Mouse (Mus musculus): Measurements from ENCODE around the gene Adat1. TPM values are rescaled to one million over a fixed set of nuclear protein-coding genes. Genes with fewer than 3 reads are reported as not detected.

The Adat1 gene
- polyA plus RNA-seq (2015; fragmentation: Nextera tagmentation; extraction: Ambion mirVana): 11.7 and 12.0 TPM in 2 replicates

DNA sequence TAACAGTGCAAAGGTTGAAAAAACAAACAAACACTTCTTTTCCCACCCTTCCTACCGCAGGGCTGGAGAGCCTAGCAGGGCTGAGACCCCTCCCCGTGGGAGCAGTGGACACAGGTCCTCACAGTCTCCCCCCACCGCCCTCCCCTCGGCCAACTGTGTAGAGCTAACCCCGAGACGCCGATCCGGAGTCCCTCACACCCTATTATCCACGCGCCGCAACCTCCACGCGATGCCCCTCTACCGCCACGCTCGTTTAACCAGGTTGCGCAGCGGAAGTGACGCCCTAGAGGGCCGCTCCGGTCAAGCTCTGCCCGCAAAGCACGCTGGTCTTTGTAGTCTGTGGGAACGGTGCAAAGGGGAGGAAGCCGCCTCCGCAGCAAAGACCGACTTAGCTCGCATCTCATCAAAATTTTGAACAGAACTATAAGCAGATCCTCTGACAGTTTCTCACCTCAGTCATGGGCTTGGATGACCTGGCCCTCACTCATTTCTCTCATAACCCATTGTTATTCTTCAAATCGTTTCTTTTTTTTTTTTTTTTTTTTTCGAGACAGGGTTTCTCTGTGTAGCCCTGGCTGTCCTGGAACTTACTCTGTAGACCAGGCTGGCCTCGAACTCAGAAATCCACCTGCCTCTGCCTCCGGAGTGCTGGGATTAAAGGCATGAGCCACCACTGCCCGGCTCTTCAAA lies at the start of gene Adat1:
TSS of gene Adat1 (minus strand) at position 290 of the 690 bp plus-strand sequence.
- WGBS: 5% methylated on average over 32 of the region's 33 CpGs
- peak within 1 kb of the TSS; percentile 79 for H3K4me2 ChIP-seq (replicated peaks; ENCODE audit: low read depth, low read length)
- H3K9me3 ChIP-seq (ENCODE audit: low read length): no peaks in the 10 kb centered on the region
- H3K4me1 ChIP-seq (ENCODE audit: insufficient read depth, low read length): peaks cover 8% of the 10 kb centered on the region
- H3K36me3 ChIP-seq (ENCODE audit: insufficient read depth, low read length): peaks cover 50% of the 10 kb centered on the region
- H3K9ac ChIP-seq (replicated peaks; ENCODE audit: low read length): peak within 1 kb of the TSS; percentile 87
- H3K27ac ChIP-seq (ENCODE audit: low read length): 0 out of 2 replicates have a peak within 1 kb of the TSS, but pooled peaks have one; percentile 28
- no peaks in the 10 kb centered on the region for H3K27me3 ChIP-seq (ENCODE audit: insufficient read depth, low read length)
- peak; percentile 95 for ATAC-seq (ENCODE audit: low FRiP score, low TSS enrichment)
- H3K4me3 ChIP-seq (ENCODE audit: low read length): peak within 1 kb of the TSS; percentile 88

DNA sequence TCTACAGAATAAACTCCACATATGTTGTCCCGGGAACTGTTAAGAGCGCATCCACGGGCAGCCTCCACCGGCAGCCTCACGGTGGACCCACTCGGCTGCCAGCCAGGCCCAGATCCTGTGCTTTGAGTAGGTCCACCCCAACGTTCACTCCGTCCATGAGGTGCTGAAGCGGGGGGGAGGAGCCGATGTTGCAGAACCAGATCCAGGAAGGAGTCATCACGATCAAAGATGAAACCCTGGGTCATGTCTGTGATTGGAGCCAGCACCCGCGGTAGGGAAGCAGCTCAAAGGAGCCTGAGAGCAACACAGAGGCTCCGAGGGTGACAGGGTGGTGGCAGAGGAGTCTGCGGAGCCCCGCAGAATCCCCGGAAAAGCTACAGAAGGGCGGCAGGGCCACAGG lies 45.4 kb upstream of the Adat1 start:
- Histone ChIP-seq H3K4me3 (ENCODE audit: low read length) (no peak overlapping the region), H3K36me3 (ENCODE audit: insufficient read depth, low read length) (no peaks in the 10 kb centered on the region), H3K9ac (replicated peaks; ENCODE audit: low read length) (no peak overlapping the region), H3K4me1 (ENCODE audit: insufficient read depth, low read length) (no peaks in the 10 kb centered on the region), H3K27ac (ENCODE audit: low read length) (no peak overlapping the region), H3K4me2 (replicated peaks; ENCODE audit: low read depth, low read length) (no peak overlapping the region), H3K9me3 (ENCODE audit: low read length) (no peaks in the 10 kb centered on the region), H3K27me3 (ENCODE audit: insufficient read depth, low read length) (no peaks in the 10 kb centered on the region)
- no peak for ATAC-seq (ENCODE audit: low FRiP score, low TSS enrichment)
- WGBS: 83% methylated on average over 18 of the region's 18 CpGs

DNA sequence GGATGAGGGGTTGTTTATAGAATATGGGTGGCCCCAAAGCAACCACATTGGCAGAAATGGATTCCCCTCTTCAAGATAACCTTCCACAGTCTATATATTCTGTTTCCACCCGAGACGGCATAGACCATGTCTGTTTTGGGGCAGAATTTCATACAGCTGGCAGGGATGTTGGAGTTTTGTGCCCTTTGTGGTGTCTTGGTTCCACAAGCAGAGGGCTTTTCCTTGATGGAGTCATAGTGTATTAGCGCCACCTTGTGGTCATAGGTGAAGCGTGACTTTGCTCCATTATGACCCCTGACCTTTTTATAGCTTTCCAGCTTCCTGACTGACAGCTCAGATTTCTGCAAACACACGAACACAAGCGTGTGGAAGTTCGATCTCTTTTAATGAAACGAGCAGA lies 42.5 kb upstream of the Adat1 start:
- Histone ChIP-seq H3K36me3 (ENCODE audit: insufficient read depth, low read length) (no peaks in the 10 kb centered on the region), H3K9me3 (ENCODE audit: low read length) (no peaks in the 10 kb centered on the region), H3K4me2 (replicated peaks; ENCODE audit: low read depth, low read length) (no peak overlapping the region), H3K27me3 (ENCODE audit: insufficient read depth, low read length) (no peaks in the 10 kb centered on the region), H3K27ac (ENCODE audit: low read length) (no peak overlapping the region), H3K4me3 (ENCODE audit: low read length) (no peak overlapping the region), H3K9ac (replicated peaks; ENCODE audit: low read length) (no peak overlapping the region), H3K4me1 (ENCODE audit: insufficient read depth, low read length) (no peaks in the 10 kb centered on the region)
- WGBS: 7% methylated on average over 8 of the region's 8 CpGs
- ATAC-seq (ENCODE audit: low FRiP score, low TSS enrichment): peak; percentile 33; the same call in 1 of the 2 replicates

DNA sequence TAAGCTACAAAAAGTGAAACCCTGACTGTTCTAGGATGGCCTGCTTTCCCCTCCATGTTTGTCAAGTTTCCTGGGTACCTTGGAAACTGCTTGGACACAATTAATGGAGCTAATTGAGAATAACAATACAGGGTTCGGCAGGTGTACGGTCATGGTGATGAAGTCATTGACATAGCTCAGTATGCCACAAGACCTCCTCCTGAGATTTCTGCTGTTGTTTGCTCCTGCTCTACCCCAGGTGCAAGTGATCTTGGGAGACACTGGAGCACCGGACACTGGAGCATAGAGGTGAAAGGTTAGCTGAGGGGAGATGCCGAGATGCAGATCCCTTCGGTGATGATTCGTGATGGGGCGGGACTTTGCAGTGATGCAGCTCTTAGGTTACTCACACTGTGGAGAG lies 41.0 kb upstream of the Adat1 start:
- H3K36me3 ChIP-seq (ENCODE audit: insufficient read depth, low read length): no peaks in the 10 kb centered on the region
- H3K4me2 ChIP-seq (replicated peaks; ENCODE audit: low read depth, low read length): no peak overlapping the region
- H3K27me3 ChIP-seq (ENCODE audit: insufficient read depth, low read length): no peaks in the 10 kb centered on the region
- H3K9ac ChIP-seq (replicated peaks; ENCODE audit: low read length): no peak overlapping the region
- H3K27ac ChIP-seq (ENCODE audit: low read length): no peak overlapping the region
- H3K4me3 ChIP-seq (ENCODE audit: low read length): no peak overlapping the region
- no peaks in the 10 kb centered on the region for H3K4me1 ChIP-seq (ENCODE audit: insufficient read depth, low read length)
- ATAC-seq (ENCODE audit: low FRiP score, low TSS enrichment): no peak
- 51% methylated on average over 7 of the region's 7 CpGs for WGBS
- H3K9me3 ChIP-seq (ENCODE audit: low read length): no peaks in the 10 kb centered on the region

DNA sequence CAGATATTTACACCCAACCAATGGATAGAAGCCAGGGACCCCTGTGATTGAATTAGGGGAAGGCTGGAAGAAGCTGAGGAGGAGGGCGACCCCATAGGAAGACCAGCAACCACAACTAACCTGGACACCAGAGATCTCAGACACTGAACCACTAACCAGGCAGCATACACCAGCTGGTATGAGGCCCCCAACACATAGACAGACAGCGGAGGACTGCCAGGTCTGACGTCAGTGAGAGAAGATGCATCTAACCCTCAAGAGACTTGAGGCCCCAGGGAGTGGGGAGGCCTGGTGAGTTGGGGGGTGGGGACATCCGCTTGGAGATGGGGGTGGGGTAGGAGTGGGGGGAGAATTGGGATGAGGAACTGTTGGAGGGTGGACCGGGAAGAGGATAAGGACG lies 38.6 kb upstream of the Adat1 start:
- ATAC-seq (ENCODE audit: low FRiP score, low TSS enrichment): no peak
- Histone ChIP-seq H3K4me2 (replicated peaks; ENCODE audit: low read depth, low read length) (no peak overlapping the region), H3K4me1 (ENCODE audit: insufficient read depth, low read length) (no peaks in the 10 kb centered on the region), H3K27me3 (ENCODE audit: insufficient read depth, low read length) (no peaks in the 10 kb centered on the region), H3K4me3 (ENCODE audit: low read length) (no peak overlapping the region), H3K9me3 (ENCODE audit: low read length) (no peaks in the 10 kb centered on the region), H3K9ac (replicated peaks; ENCODE audit: low read length) (no peak overlapping the region), H3K36me3 (ENCODE audit: insufficient read depth, low read length) (no peaks in the 10 kb centered on the region), H3K27ac (ENCODE audit: low read length) (no peak overlapping the region)
- WGBS: 68% methylated on average over 6 of the region's 6 CpGs

DNA sequence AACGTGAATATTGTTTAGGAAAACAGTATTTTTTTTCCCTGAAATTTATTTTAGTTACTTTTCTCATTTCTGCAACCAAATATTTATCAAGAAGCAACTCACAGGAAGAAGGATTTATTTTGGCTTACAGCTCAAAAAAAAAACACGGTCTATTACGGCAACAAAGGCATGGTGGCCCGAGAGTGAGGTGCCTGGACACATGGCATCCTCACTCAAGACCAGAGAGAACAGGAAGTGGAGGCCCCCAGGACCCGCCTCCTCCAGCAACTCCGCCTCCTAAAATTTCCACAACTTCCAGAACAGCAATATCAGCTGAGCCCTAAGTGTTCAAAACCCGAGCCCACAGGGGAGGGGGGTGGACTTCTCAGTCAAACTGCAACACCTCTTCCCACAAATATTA lies 37.4 kb upstream of the Adat1 start:
- Histone ChIP-seq H3K4me2 (replicated peaks; ENCODE audit: low read depth, low read length) (no peak overlapping the region), H3K9ac (replicated peaks; ENCODE audit: low read length) (no peak overlapping the region), H3K4me3 (ENCODE audit: low read length) (no peak overlapping the region), H3K27ac (ENCODE audit: low read length) (no peak overlapping the region), H3K9me3 (ENCODE audit: low read length) (no peaks in the 10 kb centered on the region), H3K4me1 (ENCODE audit: insufficient read depth, low read length) (no peaks in the 10 kb centered on the region), H3K36me3 (ENCODE audit: insufficient read depth, low read length) (no peaks in the 10 kb centered on the region), H3K27me3 (ENCODE audit: insufficient read depth, low read length) (no peaks in the 10 kb centered on the region)
- no peak for ATAC-seq (ENCODE audit: low FRiP score, low TSS enrichment)
- 82% methylated on average over 7 of the region's 7 CpGs for WGBS

DNA sequence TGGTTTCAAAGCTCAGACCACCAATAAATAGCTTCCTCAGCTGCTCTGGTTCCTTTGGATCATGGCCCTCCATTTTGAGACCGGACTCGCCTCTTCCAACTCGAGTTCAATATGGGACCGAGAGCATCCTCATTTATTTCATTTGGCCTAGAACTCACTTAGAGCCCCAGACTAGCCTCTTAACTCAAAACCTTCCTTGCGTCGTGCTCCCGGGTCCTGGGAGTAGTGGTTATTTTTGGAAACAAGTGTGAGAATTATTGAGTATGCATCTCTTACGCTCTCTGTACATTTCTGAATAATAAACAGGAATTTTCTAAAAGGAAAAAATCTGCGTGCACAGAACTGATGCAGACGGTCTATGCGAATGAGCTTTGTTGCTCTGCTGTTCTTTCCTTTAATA lies 22.8 kb upstream of the Adat1 start, which contains the start of gene Gm6793:
TSS of gene Gm6793 (minus strand) at position 101 of the 400 bp plus-strand sequence.
- no peaks in the 10 kb centered on the region for H3K9me3 ChIP-seq (ENCODE audit: low read length)
- H3K27ac ChIP-seq (ENCODE audit: low read length): no peak within 1 kb of the TSS
- H3K4me3 ChIP-seq (ENCODE audit: low read length): no peak within 1 kb of the TSS
- 96% methylated on average over 11 of the region's 11 CpGs for WGBS
- no peaks in the 10 kb centered on the region for H3K27me3 ChIP-seq (ENCODE audit: insufficient read depth, low read length)
- peaks cover 16% of the 10 kb centered on the region for H3K4me1 ChIP-seq (ENCODE audit: insufficient read depth, low read length)
- H3K4me2 ChIP-seq (replicated peaks; ENCODE audit: low read depth, low read length): no peak within 1 kb of the TSS
- peaks cover 26% of the 10 kb centered on the region for H3K36me3 ChIP-seq (ENCODE audit: insufficient read depth, low read length)
- no peak within 1 kb of the TSS for H3K9ac ChIP-seq (replicated peaks; ENCODE audit: low read length)
- ATAC-seq (ENCODE audit: low FRiP score, low TSS enrichment): no peak

DNA sequence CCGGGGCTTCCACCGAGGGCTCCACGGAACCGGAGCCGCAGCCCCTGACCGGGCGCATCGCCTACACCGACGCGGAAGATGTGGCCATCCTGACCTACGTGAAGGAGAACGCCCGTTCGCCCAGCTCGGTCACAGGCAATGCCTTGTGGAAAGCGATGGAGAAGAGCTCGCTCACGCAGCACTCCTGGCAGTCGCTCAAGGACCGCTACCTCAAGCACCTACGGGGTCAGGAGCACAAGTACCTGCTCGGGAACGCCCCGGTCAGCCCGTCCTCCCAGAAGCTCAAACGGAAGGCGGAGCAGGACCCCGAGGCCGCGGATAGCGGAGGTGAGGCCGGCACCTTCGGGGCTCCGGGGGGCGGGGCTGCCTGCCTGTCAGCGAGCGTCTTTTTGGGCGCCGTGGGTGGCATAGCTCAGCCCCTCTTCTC lies 19.7 kb upstream of the Adat1 start:
- Histone ChIP-seq H3K9ac (replicated peaks; ENCODE audit: low read length) (peak overlapping the region; percentile 92), H3K9me3 (ENCODE audit: low read length) (no peaks in the 10 kb centered on the region), H3K36me3 (ENCODE audit: insufficient read depth, low read length) (0 out of 2 replicates have a peak, but pooled peaks cover 5% of the 10 kb centered on the region), H3K4me3 (ENCODE audit: low read length) (peak overlapping the region; percentile 99), H3K27ac (ENCODE audit: low read length) (peak overlapping the region; percentile 84), H3K27me3 (ENCODE audit: insufficient read depth, low read length) (no peaks in the 10 kb centered on the region), H3K4me2 (replicated peaks; ENCODE audit: low read depth, low read length) (peak overlapping the region; percentile 66), H3K4me1 (ENCODE audit: insufficient read depth, low read length) (peaks cover 16% of the 10 kb centered on the region)
- WGBS: under 1% methylated on average over 40 of the region's 40 CpGs
- ATAC-seq (ENCODE audit: low FRiP score, low TSS enrichment): no peak; the same call in none of the 2 replicates

DNA sequence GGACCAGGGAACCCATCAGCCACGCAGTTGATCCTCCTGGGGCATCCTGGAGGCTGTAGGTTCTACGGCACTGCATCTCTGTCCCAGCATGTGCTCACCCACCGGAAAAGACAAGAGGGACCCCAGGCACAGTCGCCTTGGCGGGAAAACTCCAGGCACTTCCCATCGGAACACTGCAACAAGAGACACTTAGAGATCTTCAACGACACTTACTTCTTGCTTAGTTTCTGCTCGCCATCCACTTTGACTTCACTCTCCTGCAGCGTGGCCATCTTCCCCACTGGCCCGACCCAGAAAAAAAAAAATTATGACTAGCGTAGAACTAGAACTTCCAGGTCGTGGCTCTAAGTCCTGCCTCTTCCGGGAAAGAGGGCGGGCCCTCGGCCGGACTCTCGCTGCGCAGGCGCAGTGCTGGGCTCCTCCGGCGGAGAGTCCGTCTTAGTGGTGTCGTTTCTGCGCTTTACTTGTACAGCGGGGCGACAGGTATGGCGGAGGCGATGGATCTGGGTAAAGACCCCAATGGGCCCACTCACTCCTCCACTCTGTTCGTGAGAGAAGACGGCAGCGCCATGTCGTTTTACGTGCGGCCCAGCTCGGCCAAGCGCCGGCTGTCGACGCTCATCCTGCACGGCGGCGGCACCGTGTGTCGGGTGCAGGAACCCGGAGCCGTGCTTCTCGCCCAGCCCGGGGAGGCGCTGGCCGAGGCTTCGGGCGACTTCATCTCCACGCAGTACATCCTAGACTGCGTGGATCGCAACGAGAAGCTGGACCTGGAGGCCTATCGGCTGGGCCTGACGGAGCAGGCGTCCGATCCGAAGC lies 19.1 kb upstream of the Adat1 start, which contains the start of the genes Kars and Terf2ip:
TSS of gene Kars (minus strand) at position 327 of the 819 bp plus-strand sequence.
TSS of gene Terf2ip (plus strand) at position 402 of the 819 bp plus-strand sequence.
- H3K36me3 ChIP-seq (ENCODE audit: insufficient read depth, low read length): 0 out of 2 replicates have a peak, but pooled peaks cover 5% of the 10 kb centered on the region
- peak within 1 kb of the TSS; percentile 84 for H3K27ac ChIP-seq (ENCODE audit: low read length)
- peak within 1 kb of the TSS; percentile 92 for H3K9ac ChIP-seq (replicated peaks; ENCODE audit: low read length)
- peaks cover 16% of the 10 kb centered on the region for H3K4me1 ChIP-seq (ENCODE audit: insufficient read depth, low read length)
- H3K9me3 ChIP-seq (ENCODE audit: low read length): no peaks in the 10 kb centered on the region
- WGBS: under 1% methylated on average over 61 of the region's 61 CpGs
- peak; percentile 95 for ATAC-seq (ENCODE audit: low FRiP score, low TSS enrichment)
- peak within 1 kb of the TSS; percentile 66 for H3K4me2 ChIP-seq (replicated peaks; ENCODE audit: low read depth, low read length)
- H3K4me3 ChIP-seq (ENCODE audit: low read length): peak within 1 kb of the TSS; percentile 99
- H3K27me3 ChIP-seq (ENCODE audit: insufficient read depth, low read length): no peaks in the 10 kb centered on the region

Measured in kidney, embryonic 16.5 days (tissue).